Mouse (Mus musculus) heart, postnatal 0 days (tissue): ENCODE results near the gene Emp2. TPM values are rescaled to one million over a fixed set of nuclear protein-coding genes. Genes with fewer than 3 reads are reported as not detected.

Source experiments
- ATAC-seq: fragments of 200-750 bp; cut with Nextera tagmentation; 2 replicates; pipeline ENCODE4 v1.8.0; 2017; ENCODE audit warnings: low read depth, moderate number of reproducible peaks, moderate library complexity; ENCODE audit not compliant: insufficient read depth
- DNase-seq: peaks from one replicate; pipeline ENCODE4 v3.0.0-alpha.2; 2016; ENCODE audit warnings: low spot score
- H3K27ac ChIP-seq: fragments of 300-500 bp; sonication (generic); 2 replicates; pipeline ENCODE4 v1.5.1; 2014; ENCODE audit warnings: low read depth, mild to moderate bottlenecking
- H3K27me3 ChIP-seq: fragments of 300-500 bp; sonication (generic); 2 replicates; pipeline ENCODE4 v1.6.1; 2014; ENCODE audit warnings: low read length, mixed read lengths; ENCODE audit not compliant: control insufficient read depth, insufficient read depth
- H3K36me3 ChIP-seq: fragments of 300-500 bp; sonication (generic); replicated peaks from 2 replicates; pipeline ENCODE4 v1.6.1; 2014; ENCODE audit warnings: low read length, mixed read lengths; ENCODE audit not compliant: control insufficient read depth, insufficient read depth
- H3K4me1 ChIP-seq: fragments of 300-500 bp; sonication (generic); 2 replicates; pipeline ENCODE4 v1.6.1; 2014; ENCODE audit warnings: antibody characterized with exemption; ENCODE audit not compliant: control insufficient read depth, insufficient read depth
- H3K4me2 ChIP-seq: fragments of 300-500 bp; sonication (generic); 2 replicates; pipeline ENCODE4 v1.6.1; 2014; ENCODE audit warnings: low read depth, mild to moderate bottlenecking, low read length, moderate library complexity
- H3K4me3 ChIP-seq: fragments of 300-500 bp; sonication (generic); 2 replicates; pipeline ENCODE4 v1.5.1; 2014; ENCODE audit warnings: low read depth, low read length
- H3K9ac ChIP-seq: fragments of 300-500 bp; sonication (generic); replicated peaks from 2 replicates; pipeline ENCODE4 v1.6.1; 2014; ENCODE audit warnings: low read depth, low read length, mixed read lengths
- H3K9me3 ChIP-seq: fragments of 300-500 bp; sonication (generic); replicated peaks from 2 replicates; pipeline ENCODE4 v1.6.1; 2016; ENCODE audit warnings: low read length; ENCODE audit not compliant: control insufficient read depth
- CTCF ChIP-seq: IDR thresholded peaks from 2 replicates; pipeline ENCODE4 v1.5.1; 2016; ENCODE audit warnings: antibody characterized with exemption, control low read depth, low read depth
- EP300 ChIP-seq: IDR thresholded peaks from 2 replicates; pipeline ENCODE4 v1.6.1; 2016; ENCODE audit warnings: antibody characterized with exemption, low read depth
- WGBS: fragments of 180-500 bp; shearing (Covaris S2); extraction: QIAGEN DNeasy Blood & Tissue Kit; methylation state at CpG from one replicate; pipeline ENCODE4 v1.1.7; 2014; 5-methylcytosine and 5-hydroxymethylcytosine counted together
- polyA plus RNA-seq: library from polyadenylated mRNA; unstranded; fragments of >200 nt; fragmentation: Nextera tagmentation; extraction: Ambion mirVana; gene quantifications from 2 replicates; pipeline ENCODE4 v1.2.1, GENCODE M21; 2015
- total RNA-seq: library from RNA; depleted of rRNA; stranded (reverse); fragments of >200 nt; gene quantifications from 2 replicates; pipeline ENCODE4 v1.2.3, GENCODE M21; 2014; ENCODE audit warnings: low replicate concordance

The Emp2 gene
- total and polyA plus RNA-seq, 2 experiments from 2014 or later, result 25.5 to 43.4 TPM

DNA sequence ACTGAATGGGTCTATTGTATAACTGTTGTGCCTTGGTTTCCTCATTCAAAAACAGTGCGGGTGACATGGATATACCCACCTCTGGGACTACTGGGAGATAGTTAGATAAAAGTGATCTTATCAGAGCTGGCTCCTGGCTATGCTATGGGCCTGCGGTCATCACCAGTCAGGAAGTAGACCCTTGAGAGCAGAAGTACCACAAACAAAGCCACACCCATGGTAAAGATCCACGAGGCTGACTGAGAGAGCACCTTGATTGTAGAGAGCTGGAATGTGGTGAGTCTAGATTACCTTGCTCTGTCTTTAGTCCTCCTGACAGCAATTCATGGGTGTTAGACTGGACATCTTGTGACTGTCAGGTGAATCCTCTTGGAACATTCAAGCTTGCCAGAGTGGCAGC is 12.4 kb downstream of the Emp2 start:
- DNase-seq, result no peak
- Histone ChIP-seq H3K27ac (no peak overlapping the region), H3K4me2 (no peak overlapping the region), H3K9ac (no peak overlapping the region), H3K4me3 (no peak overlapping the region), H3K27me3 (no peaks in the 10 kb centered on the region), H3K36me3 (no peaks in the 10 kb centered on the region), H3K4me1 (peaks cover 16% of the 10 kb centered on the region; the same call in 1 of the 2 replicates), H3K9me3 (no peaks in the 10 kb centered on the region)
- no peak for TF ChIP-seq EP300
- TF ChIP-seq CTCF, result no peak
- WGBS, result 49% methylated on average over 3 of the region's 3 CpGs
- no peak for ATAC-seq

GRCm38 (mm10) chr16:10300231-10301186 is 13.3 kb downstream of the Emp2 start:
- Histone ChIP-seq H3K27ac (peak overlapping the region; percentile 65), H3K27me3 (no peaks in the 10 kb centered on the region), H3K4me3 (no peak overlapping the region), H3K4me2 (no peak overlapping the region), H3K9me3 (no peaks in the 10 kb centered on the region), H3K9ac (no peak overlapping the region), H3K4me1 (peaks cover 15% of the 10 kb centered on the region; the same call in 1 of the 2 replicates), H3K36me3 (no peaks in the 10 kb centered on the region)
- ATAC-seq (no peak), DNase-seq (no peak)
- TF ChIP-seq EP300 (no peak), CTCF (no peak)
- 51% methylated on average over 3 of the region's 3 CpGs for WGBS

DNA sequence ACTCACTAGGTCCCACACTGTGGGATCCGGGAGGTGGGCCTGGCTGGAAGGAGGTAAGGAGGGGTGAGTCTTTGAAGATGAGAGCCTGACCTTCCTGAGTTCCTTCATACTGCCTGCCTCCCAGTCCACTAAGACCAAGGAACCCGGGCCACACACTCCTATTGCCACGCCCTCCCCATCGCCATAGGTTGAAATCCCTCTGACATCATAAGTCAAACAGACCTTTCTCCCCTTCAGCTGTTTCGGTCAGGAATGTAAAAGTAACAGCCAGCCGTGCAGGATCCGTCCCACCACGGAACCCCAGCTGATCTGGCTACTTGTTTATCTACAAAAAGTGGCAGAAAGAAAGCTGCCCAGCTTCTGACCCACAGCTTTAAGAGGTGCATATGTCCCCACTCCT is 14.1 kb downstream of the Emp2 start:
- Histone ChIP-seq H3K36me3 (no peaks in the 10 kb centered on the region), H3K4me3 (no peak overlapping the region), H3K9me3 (no peaks in the 10 kb centered on the region), H3K9ac (no peak overlapping the region), H3K4me2 (no peak overlapping the region), H3K27ac (peak overlapping the region; percentile 65), H3K27me3 (no peaks in the 10 kb centered on the region), H3K4me1 (peaks cover 15% of the 10 kb centered on the region; the same call in 1 of the 2 replicates)
- whole genome bisulfite sequencing, result 28% methylated on average over 8 of the region's 8 CpGs
- DNase-seq (peak; percentile 47), ATAC-seq (peak; percentile 56; the same call in 1 of the 2 replicates)
- TF ChIP-seq CTCF (no peak), EP300 (no peak)

DNA sequence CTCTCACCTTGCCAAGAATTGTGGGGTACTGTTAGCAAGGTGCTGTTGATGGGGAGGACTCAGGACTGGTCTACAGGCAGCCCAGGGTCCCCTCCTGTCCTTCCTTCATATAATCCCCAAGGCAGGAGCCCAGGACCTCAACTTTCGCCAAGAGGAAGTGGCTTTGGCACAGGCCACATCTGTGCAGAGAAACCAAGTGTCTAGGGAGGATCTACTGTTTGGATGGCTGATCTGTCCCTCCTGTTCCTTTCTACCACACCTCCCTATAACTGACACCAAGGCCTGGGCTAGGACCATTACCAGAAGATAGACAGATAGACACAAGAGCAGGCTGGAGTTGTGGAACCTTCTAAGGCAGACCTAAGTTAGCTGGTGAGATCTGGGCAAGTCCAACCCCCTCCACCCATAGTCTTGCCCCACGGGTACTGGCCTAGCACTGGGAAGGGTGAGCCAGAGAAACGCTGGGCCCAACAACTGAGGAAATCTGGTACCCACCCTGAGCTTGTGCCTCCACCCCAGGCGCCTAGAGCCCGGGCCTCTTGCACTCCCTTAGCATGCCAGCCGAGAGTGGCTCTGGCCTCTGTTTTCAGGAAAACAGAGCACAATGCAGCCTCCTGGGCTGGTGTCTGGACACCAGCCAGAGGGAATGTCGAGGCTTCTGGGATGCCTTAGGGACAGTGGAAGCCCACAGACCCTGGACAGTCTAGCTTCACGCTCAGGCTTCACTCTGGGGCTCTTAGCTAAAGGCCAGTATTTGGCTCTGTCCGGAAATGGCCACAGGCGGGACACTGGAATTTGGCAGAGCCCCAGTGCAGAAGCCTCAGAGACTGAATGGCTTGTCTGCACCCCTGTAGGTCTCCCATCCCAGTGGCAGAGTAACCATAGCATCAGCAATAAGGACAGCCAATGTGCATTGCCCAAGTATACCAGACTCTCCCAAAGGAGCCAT is 15.8 kb downstream of the Emp2 start:
- TF ChIP-seq CTCF (no peak), EP300 (no peak)
- Histone ChIP-seq H3K4me3 (no peak overlapping the region), H3K9me3 (no peaks in the 10 kb centered on the region), H3K9ac (no peak overlapping the region), H3K4me2 (no peak overlapping the region), H3K4me1 (peaks cover 15% of the 10 kb centered on the region; the same call in 1 of the 2 replicates), H3K27ac (no peak overlapping the region), H3K27me3 (no peaks in the 10 kb centered on the region), H3K36me3 (no peaks in the 10 kb centered on the region)
- WGBS, result 72% methylated on average over 10 of the region's 10 CpGs
- ATAC-seq (no peak), DNase-seq (no peak)

DNA sequence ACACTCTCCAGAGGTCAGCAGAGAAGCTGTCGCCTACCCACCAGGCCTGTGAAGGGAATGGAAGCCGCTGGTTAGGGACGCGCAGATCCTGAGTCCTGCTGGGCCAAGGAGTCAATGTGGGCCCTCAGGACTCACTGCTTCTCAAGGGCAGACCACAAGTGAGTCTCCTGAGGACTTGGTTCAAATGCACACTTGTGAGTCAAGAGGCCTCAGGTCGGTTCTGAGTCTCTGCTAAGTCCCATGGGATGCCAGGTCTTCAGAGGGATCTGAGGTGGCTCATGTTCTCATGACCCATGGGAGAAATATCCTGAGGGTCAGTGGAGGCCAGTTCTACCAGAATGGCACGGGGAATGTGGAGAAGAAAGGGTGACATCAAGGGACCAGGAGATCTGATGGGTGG is 25.7 kb downstream of the Emp2 start:
- ATAC-seq, result no peak
- Histone ChIP-seq H3K4me3 (no peak overlapping the region), H3K27me3 (no peaks in the 10 kb centered on the region), H3K4me2 (no peak overlapping the region), H3K4me1 (peaks cover 8% of the 10 kb centered on the region; the same call in 1 of the 2 replicates), H3K27ac (no peak overlapping the region), H3K9ac (no peak overlapping the region), H3K9me3 (no peaks in the 10 kb centered on the region), H3K36me3 (peaks cover 60% of the 10 kb centered on the region)
- TF ChIP-seq EP300 (no peak), CTCF (no peak)
- DNase-seq, result no peak
- WGBS, result 90% methylated on average over 6 of the region's 6 CpGs
